Mouse (Mus musculus) adrenal gland, postnatal 10 days (tissue): ENCODE measurements around the gene Zmat5. TPM values are rescaled to one million over a fixed set of nuclear protein-coding genes. Genes with fewer than 3 reads are reported as not detected.

Experiments used
- DNase-seq: peaks from one replicate; pipeline ENCODE4 v3.0.0; 2021; ENCODE audit warnings: mixed read lengths
- total RNA-seq, 2 experiments: library from RNA; stranded (reverse); gene quantifications; 2 replicates each; pipeline ENCODE4 v1.2.3; 2021

The Zmat5 gene
- total RNA-seq, 2 experiments from 2014 or later = 33.4 to 36.0 TPM

DNA sequence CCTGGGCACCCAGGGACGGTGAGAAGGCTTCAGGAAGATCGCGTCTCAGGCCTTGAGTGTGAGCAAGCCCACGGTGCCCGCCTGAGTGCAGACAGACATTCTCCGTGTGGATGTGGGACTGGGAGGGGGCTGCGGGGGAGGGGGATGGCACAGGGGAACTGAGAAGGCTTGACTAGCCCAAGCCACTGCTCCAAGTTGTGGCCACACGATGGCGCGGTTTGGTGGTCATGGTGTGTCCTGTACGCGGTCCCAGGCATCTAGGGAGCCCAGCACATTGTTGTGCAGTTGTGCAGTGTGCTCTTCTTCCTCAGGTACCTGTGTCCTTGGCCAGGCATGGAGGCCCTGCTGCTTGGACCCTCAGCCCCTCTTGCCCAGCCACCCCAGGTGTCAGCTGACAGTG, 29.7 kb downstream of the Zmat5 start:
- DNase-seq = no peak

DNA sequence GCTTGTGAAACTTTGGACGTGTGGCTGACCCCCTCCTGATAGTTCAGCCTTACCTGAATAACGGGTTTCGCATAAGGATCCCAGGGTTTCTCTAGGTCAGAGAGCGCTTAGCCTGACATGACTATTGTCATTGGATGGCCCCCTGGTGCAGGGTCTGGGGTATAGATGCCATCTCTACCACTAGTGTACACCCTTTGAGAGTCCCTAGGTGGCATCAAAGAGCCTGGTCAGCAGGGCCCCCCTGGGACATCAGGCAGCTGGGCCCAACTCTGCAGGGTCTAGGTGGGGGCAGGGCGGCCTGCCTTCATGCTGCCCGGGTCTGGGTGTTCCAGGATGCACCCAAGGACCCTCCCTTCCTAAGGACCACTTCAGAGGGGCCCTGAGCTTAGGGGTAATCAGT, 31.9 kb downstream of the Zmat5 start:
- no peak for DNase-seq

DNA sequence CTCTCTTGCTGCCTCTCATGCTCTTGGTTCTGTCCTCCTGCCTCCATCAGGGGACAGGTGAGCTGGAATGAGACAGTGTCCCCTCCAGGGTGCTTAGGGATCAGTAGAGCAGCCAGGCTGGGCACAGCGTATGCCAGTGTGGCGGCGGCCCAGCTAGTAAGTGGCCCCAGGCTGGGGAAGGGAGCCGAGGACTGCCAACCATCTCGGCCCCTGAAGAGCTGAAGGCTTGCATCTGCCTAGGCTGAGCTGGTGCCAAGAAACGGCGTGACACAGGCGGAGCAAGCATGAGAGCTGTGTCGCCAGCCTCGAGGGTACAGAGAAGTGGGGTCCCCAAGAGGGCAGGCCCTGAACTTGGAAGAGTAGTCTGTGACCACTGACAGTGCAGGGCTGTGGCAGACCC, 33.2 kb downstream of the Zmat5 start:
- peak; percentile 36 for DNase-seq

DNA sequence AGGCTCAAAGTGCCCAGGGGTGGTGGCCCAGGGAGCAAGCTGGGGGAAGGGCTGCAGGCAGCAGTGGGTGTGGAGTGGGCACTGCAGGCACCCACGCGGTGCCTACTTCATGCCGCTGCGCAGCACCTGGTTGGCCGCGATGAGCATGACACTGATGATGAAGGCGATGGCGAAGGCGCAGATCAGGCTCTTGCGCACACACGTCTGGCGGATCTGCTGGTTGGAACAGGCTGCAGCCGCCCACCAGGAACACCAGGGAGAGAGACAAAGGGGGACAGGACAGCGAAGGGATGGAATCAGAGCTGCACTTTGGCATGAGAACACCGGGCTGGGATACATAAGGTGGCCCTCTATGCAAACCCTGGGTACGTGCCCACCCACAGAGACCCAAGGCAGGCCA, 34.2 kb downstream of the Zmat5 start:
- DNase-seq = no peak

DNA sequence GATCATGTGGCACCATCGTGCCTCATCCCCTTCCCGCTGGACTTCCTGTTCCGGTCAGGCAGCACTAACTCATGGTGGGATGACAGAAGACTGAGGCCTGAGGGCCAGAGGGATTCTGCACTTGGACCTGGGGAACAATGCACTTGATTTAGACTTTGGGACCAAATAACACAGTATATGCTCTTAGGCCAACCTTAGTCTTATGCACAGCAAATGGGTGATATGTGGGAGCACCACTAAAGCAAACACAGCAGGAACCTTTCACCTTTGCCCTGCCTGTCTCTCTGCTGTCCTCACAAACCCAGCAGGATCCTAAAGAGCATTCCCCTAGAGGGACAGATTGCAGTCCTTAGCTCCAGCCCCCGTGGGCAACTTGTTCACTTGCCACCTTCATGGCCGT, 36.3 kb downstream of the Zmat5 start:
- DNase-seq = no peak

DNA sequence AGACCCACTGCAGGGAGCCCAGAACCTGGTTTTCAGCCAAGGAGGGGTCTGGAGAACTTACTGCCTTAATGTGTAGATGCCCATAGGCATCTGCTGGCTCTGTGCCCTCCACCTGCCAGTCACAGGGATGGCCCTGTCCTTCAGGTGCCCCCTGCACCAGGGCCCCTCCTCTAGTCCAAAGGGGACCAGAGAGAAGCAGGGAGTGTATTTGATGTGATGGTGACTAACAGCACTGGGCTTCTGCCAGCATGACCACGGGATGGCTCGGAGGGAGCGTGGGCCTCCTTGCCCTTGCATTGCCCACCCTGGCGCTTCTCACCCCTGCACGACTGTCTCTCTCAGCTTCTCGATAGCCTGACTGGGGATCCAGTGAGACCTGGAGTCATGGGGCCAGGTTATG, 40.2 kb downstream of the Zmat5 start:
- no peak for DNase-seq

DNA sequence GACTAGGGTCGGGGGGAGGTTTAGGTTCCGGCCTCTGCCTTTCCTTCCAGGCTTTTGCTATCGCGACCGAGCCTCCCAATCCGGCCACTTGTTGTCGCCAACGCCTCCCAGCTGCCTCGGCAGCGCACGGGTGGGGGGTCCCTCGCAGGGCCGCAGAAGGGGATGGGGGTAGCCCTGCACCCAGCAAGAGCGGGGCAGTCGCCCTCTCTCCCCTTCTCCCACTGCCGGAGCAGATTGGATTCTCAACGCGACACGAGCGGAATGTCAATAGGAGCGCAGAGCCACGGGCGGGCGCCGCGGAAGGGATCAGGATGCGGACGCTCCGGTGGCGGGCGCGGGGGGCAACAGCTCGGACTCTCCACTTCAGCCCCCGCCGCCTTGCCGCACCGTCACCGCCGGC, 41.5 kb downstream of the Zmat5 start:
- no peak for DNase-seq

DNA sequence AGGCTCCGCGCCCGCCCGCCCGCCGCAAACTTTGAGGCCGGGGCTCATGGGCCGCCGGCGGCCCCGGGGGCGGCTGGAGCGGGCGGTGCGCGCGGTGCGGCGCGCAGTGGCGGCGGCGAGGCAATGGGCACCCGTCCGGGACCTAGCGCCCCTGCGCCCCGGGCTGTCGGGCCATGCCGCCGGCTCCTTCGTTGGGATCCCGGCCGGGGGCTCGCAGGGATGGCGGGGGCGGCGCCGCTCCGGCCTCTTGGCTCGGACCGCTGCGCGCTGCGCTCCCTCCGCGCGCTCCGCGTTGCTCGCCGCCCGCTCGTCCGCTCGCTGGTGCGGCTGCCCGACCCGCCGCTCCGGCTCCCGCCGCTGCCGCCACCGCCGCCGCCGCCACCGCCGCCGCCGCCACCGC, 42.3 kb downstream of the Zmat5 start, which contains the start of gene Cabp7:
Cabp7 (minus strand) TSS at position 46 of the 400 bp plus-strand sequence.
- no peak for DNase-seq

DNA sequence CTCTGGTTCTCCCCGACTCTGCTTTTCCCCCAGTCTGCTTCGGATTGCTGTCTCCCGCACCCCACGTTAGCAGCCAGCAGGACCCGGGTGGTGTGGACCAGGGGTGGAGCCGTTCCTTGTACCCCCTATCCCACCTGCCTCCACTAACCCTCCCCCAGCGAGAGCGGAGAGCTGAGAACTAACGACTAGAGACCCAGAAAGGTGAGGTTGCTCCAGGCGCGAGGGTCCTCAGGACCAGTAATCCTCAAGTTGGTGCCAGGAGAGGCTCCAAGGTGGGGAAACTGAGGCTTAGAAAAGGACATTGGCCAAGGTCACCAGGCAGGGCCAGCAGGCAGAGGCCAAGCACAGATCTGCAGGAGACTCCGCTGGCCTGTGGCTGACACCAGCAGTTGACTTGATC, 42.8 kb downstream of the Zmat5 start:
- DNase-seq = no peak

DNA sequence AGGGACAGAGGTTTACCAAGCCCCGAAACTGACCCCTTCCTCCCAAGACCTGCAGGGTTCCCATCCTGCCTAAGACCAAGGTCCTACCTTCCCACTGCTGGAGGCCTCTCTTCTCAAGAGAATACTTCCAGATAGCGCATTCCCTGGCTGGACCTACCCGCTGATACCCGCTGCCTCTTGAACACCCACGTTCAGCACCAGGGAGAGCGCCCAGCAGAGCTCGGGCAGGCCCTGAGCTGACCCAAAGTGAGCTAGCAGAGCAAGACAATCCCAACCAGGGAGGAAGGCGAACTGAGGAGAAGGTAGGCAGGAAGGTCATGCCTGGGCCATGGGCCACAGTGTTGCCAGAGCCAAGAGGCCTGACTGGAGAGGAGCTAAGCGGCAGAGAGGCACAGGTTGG, 45.8 kb downstream of the Zmat5 start:
- DNase-seq = peak; percentile 91

DNA sequence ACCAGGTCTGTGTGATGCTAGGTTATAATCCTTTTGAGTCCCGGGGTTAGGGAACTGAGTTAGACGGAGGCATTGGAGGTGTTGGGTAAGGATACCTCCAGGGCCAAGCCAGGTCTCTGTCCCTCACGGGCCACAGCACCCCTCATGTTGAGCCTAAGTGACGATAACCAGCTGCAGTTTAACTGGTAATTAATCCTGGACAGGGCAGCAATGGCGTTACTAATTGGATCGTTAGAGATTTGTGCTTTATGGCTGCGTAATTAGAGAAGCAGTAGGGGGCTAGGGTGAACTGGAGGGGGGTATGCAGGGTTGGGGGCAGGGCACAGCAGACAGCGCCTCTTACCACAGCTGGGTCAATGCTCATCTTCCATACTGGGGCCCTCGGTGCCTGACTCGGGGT, 48.4 kb downstream of the Zmat5 start:
- DNase-seq = no peak

DNA sequence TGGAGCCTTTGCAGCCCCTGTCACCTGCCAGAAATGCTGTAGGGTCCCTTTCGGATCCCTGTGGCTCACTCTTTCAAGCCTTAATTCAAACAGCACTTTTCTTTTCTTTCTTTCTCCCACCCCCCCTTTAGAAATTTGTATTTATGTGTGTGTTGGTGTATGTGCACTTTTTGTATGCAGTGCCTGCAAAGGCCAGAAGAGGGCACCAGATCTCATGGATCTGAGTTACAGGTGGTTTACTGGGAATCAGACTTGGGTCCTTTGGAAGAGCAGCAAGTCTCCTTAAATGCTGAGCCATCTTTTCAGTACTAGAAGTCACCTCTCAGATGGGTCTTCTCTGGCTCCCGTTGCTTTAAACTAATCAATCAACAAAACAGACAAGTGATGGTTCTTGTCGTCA, 49.6 kb downstream of the Zmat5 start:
- no peak for DNase-seq

DNA sequence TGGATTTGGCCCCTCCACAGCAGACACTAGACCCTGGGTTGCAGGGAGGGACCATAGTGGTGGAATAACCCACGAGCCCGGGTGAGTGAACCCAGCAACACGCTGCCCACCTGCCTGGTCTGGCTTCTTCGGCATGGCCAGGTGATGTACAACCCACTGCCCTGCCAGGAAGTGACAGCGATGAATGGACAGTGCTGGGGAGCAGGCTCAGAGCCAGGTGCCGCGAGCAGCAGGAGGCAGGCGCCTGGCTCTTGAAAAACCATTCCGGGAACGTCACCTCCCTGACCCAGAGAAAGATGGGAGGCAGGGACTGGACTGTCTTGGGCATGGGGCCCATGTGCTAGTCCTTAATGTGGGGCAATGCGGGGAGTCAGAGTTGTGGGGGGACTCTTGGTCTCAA, 50.4 kb downstream of the Zmat5 start:
- DNase-seq = no peak

DNA sequence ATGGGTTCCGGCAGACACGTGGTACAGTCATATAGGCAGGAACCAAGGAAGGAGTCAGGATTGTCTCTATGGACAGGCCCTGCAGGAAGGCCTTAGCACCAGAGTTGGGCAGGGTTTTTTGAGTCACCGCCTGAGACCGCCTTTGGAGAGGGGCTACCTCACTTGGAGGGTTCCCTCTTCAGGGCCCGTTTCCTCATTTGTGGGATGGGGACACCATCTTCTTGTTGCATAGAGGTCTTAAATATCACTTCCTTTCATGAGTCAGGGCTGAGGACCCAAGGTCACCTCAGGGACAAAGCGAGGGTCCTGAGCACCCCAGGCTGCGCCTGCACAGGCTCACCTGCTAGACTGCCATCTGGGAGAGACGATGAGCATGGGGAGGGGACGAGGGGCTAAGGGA, 52.0 kb downstream of the Zmat5 start:
- DNase-seq = no peak

DNA sequence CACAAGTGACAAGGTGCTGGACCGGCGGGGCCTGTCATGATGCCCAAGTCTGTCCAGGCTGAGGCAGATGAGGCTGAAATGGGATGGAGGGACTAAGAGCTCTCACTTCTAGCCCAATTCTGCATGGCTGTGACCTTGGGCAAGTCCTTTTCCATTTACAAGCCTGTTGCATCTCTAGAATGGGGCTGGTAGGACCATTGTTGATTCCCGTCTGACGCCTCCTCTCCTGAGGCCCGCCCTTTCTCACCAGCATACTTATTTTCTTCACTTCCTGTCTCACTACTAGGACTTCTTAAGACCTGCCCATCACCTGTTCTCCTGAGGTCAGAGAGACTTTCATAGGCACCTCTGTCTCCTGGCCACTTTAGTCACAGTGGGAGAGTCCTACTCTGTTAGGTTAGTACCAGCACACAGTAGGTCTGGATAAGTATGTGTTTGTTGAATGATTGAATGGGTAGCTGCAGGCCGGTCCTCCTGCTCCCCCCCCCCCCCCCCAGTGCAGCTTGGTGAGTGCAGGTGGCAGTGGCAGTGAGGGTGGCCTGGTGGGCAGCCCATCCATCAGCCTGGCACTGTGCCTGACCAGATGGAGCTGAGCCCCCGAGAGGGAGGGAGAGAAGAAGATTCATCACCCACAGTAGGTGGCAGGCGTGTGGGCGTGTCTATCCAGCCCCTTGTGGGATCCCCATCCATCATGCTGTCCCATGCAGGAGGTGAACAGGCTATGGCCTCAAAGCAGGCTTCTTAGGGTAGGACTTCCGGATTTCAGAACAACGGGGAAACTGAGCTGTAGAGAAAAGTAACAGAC, 52.7 kb downstream of the Zmat5 start:
- no peak for DNase-seq

DNA sequence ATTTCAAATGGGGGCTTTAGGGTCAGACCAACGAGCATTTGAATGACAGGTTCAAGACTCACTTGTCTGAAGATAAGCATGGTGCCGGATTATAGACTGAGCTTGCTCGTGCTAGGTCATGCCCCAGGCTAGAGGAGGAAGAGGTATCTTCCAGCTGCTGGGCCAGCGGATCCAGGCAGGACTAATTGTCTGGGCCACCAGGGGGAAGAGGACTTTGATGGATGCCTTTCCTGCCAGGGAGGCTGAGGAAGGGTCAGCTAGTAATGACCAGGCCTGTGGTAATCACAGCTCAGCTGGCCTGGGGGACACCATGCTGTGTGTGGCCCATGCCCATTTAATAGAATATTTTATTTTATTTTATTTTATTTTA, 53.3 kb downstream of the Zmat5 start:
- no peak for DNase-seq

DNA sequence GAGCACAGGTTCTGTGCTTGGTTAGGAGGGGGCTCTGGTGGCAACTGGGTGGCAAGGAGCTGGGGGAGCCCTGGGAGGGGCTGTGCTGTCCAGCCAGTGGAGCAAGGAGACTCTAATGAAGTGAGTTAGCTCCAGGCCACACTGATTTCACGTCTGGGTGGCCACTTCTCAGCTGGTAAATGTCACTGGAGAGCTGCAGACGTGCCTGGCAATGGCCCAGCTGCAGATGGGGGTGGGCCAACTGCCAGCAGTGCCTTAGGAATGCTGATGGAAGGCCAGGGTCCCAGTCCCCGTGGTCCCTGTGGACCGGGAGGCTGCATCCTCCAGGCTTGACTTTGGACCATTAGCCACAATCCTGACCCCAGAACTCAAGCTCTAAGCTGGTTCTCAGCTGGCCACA, 56.0 kb downstream of the Zmat5 start:
- peak; percentile 38 for DNase-seq

DNA sequence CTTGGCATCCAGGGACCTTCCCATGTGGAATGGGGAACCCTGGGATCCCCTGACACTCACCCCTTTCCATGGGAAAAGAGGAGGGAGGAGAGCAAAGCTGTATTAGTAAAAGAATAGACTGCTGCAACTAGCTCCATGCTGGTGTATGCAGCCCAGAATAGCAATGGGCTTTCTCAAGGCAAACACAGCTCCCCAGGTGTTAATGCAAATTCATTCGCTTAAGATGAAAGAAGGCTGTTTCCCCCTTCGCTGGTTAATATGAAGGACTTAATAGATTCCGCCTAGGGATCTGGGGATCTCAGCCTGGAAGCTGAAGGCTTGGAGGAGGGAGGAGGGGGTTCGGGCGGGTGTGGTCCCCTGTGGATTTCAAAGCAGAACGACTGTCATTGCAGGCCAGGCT, 57.5 kb downstream of the Zmat5 start:
- DNase-seq = no peak

DNA sequence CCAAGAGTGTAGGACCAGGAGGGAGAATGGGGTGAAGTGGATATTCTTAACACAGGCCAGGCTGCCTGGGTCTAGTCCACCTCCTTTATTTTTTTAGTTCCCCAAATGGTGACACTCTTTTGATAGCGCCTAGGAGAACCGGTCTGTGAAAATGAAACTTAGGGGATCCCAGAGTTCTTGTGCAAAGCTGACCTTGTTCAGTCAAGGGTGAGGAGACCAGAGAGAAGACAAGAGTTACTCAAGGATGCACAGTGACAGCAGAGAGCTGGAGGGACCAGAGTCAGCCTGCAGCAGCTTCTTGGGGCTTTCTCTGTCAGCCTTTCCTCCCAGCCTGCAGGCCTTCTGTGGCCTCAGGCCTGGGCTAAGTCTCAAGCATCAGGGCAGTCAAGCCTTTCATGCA, 58.0 kb downstream of the Zmat5 start:
- DNase-seq = no peak

DNA sequence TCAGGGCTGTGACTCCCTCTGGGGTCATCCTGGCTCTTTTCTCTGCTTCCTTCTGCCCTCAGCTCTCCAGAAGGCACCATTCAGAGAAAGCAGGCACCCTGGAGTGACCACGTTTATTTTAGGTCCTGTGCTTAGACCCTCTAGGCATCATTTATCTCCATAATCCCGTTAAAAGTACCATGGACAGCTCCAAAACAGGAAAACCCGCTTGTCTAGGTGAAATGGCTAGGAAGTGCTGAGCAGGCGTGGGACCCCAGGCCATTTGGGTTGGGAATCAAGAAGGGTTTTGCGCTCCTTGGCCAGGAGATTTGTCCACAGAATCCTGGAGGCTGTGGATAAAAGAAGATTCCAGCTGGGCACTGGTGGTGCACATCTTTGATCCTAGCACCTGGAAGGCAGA, 59.2 kb downstream of the Zmat5 start:
- no peak for DNase-seq

DNA sequence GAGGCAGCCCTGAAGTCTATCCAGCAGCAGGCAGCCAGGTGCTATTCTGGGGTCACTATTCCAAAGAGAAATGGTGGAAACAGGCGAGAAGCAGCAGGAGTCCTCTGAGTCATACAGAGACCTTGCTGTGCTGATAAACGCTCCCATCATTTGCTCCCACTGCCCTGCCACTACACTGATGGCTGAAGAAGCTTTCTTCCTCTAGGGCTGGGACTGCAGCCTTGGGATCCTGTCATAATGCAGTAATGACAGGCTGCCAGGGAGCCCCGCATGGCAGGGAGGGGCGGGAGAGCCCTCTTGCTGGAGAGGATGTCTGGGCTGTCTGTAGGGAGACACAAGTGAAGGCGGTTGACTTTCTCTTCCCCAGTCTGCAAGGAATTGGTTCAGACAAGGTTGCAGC, 60.0 kb downstream of the Zmat5 start:
- peak; percentile 52 for DNase-seq

DNA sequence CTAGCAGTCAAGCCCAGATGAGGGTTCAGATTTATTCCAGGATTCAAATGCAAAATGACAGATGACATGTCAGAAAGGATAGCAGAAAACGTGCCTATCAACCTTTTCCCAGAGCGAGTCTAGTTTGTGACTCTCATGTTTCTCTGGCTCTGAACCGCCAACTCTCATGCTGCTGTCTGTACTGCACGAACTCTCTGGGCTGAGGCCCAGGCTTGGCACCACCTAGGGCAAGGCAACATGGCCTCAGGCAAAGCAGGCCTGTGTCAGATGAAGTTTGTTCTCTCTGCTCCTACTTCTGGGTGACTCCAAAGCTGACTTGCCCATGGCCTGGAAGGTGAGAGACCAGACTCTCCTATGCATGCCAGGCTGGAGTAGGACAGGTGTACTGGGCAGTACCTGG, 63.9 kb downstream of the Zmat5 start:
- DNase-seq = no peak

DNA sequence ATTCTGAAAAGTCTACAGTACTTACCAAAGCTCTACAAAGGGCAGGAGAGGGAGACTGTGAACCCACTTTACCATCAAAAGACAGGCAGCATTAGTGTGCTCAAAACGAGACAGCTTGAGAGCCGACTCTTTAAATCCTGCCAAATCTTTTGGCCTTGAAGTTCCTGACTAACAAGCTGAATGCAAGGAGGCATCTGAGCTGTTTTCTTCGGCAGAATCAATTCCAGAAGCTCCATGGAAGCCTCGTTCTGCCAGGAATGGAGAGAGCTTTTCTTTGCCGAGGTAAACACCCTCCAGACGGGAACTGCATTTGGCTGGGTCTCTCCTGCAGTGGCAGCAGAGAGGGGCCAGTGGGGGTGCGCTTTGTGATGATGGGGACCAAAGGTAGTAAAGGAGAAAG, 64.8 kb downstream of the Zmat5 start:
- no peak for DNase-seq

DNA sequence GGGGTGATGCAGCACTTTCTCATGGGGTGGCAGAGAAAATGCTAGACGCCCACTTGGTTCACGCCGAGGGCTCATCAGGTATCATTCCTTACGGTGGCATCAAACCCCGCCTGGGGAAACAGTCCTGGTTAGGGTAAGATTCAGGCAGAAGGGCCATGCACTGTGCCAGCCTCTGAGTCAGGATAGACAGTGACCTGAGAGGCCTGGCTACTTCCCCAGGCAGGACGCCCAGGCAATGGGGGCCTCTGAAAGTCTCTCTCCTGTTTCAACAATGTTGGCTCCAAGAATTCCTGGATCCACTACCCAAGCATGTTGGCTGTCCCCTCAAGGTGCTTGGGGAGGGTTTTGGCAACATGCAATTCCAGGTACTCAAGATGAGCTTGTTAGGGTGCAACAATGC, 65.4 kb downstream of the Zmat5 start:
- no peak for DNase-seq

DNA sequence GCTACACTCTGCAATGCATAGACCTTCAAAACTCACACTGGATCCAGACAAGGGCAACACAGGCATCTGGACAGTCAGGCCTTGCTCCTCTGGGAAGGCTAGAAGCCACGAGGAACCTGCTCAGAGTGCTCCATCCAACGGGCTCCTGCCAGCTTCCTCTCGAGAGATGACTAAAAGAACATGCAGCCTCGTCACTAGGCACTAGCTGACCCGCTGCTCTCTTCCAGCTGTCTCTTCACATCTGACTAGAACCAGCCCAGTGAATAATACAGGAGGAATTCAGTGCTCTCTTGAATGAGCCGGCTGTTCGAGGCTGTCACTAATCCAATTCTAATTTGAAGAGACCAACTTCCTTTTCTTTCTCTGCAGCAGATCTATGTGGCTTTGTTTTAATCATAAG, 67.3 kb downstream of the Zmat5 start:
- no peak for DNase-seq
